Mouse (Mus musculus) bone marrow macrophage, adult 2 months (primary cell): Measurements from ENCODE around the gene Tbx18. TPM values are rescaled to one million over a fixed set of nuclear protein-coding genes. Genes with fewer than 3 reads are reported as not detected.

Source experiments
- H3K27ac ChIP-seq: 2 replicates; pipeline ENCODE4 v1.5.1; 2012; ENCODE audit warnings: low read depth, low read length; ENCODE audit not compliant: insufficient read depth
- H3K4me1 ChIP-seq: 2 replicates; pipeline ENCODE4 v1.6.1; 2012; ENCODE audit warnings: low read length; ENCODE audit not compliant: control insufficient read depth, insufficient read depth
- H3K4me3 ChIP-seq: 2 replicates; pipeline ENCODE4 v1.5.1; 2012; ENCODE audit warnings: mild to moderate bottlenecking, low read length, moderate library complexity; ENCODE audit not compliant: insufficient read depth
- CTCF ChIP-seq: IDR thresholded peaks from 2 replicates; pipeline ENCODE4 v1.5.1; 2012; ENCODE audit warnings: low read depth, mild to moderate bottlenecking, low read length, moderate library complexity
- POLR2A ChIP-seq: IDR thresholded peaks from 2 replicates; pipeline ENCODE4 v1.6.1; 2012; ENCODE audit warnings: mild to moderate bottlenecking, low read depth, low read length, borderline replicate concordance
- polyA plus RNA-seq: library from polyadenylated mRNA; stranded (reverse); fragments of >200 nt; gene quantifications from 2 replicates; pipeline ENCODE4 v1.2.4, GENCODE M21; 2012; ENCODE audit not compliant: missing spikeins, insufficient read depth, insufficient read length

Tbx18 gene
- polyA plus RNA-seq, 1 experiment, result not detected

DNA sequence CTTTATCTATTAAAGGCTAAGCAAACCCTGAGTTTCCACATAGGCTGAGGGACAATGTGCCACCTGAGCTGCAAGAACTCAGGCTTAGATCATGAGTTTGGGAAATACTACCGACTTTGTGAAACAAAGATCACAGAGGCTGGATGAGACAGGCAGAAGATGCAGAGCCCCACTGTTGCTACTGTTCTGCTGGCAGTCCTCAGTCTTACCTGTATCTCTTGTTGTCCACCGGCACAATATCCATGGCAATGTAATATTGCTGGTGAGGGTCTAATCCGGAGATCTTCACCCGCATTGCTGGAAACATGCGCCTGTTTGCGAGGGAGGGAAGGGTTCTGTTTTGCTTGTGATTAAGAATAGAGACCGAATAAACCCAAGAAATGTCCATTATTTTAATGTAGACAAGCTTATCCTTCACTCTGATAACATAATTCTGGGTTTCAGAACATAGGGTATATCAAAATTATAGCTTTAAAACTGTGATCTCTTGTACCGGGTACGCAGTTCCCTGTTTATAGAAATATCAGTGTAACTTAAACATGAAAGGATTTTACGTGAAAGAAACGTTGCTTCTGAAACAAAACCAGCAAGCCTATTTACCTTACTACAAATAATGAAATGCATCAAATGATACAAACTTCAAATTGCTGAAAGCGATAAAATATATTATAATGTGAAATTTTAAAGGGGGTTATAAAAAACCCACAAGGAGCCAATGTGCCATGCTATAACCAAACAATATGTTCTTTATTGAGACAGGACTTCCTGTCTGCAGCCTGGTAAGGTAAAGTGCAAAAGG lies 3.7 kb downstream of the Tbx18 start:
- no peak for TF ChIP-seq POLR2A
- no peak for TF ChIP-seq CTCF
- no peak overlapping the region for H3K27ac ChIP-seq
- no peaks in the 10 kb centered on the region for H3K4me1 ChIP-seq
- no peak overlapping the region for H3K4me3 ChIP-seq

- H3K27ac ChIP-seq, result no peak overlapping the region
- no peaks in the 10 kb centered on the region for H3K4me1 ChIP-seq
- TF ChIP-seq POLR2A (no peak), CTCF (no peak)
- no peak overlapping the region for H3K4me3 ChIP-seq
Measured at GRCm38 (mm10) chr9:87721793-87722192, 9.3 kb downstream of the Tbx18 start.

DNA sequence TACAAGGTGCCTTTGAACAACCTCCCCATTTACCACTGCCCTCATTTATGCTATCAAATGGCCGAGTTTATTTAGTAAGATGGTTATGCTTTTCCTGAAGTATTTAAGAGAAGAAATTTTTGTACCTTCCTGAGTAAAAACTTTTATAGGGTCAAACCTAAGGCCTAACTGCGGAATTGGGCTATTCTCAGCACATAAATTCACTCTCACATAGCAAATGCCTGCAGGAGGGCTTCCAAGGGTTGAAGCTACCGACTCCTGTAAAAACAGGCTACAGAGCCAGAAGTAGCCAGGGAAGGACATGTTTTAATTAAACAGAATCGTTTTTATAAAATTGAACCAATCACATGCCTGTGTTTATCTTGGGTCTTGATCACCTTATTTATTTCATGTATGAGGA lies 20.7 kb downstream of the Tbx18 start:
- Histone ChIP-seq H3K4me1 (no peaks in the 10 kb centered on the region), H3K27ac (no peak overlapping the region), H3K4me3 (no peak overlapping the region)
- no peak for TF ChIP-seq CTCF
- no peak for TF ChIP-seq POLR2A

DNA sequence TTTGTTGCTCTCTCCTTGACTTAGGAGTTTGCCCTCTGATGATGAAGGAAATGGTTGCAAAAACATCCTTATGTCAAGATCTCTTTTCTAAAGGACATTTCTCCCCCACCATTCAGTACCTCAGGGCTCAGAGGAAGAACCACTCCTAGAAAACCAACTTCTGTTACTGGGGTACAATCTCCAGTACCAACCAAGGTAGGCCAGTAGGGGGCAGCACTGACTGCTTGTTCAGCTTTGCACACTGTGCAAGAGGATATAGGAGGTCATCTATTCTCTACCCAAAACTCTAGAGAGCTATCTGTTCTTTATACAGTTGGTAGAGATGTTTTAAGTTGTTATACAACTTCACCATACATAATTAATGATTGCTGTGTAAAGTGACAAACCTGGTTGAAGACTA lies 22.9 kb downstream of the Tbx18 start:
- H3K4me3 ChIP-seq, result no peak overlapping the region
- H3K27ac ChIP-seq, result no peak overlapping the region
- TF ChIP-seq CTCF (no peak), POLR2A (no peak)
- no peaks in the 10 kb centered on the region for H3K4me1 ChIP-seq

DNA sequence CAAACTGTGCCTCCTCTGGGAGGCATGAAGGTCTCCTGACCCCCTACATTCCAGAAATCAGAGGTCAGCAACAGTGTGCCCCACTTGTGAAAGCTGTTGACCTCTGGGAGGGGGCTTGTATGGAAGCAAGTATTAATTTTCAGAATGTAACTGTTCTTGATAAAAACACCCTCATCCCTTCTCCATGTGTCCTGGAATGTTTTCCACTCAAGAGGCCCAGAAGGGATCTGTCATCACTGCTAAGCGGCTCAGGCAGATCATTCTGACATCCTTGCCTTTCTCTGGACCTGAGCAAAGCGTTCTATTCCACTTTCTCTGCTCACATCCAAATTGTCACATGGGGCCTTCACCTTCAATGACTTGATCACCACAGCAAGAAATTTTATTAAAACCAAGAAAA lies 28.8 kb downstream of the Tbx18 start:
- H3K4me3 ChIP-seq, result no peak overlapping the region
- H3K27ac ChIP-seq, result no peak overlapping the region
- TF ChIP-seq POLR2A, result no peak
- TF ChIP-seq CTCF, result no peak
- H3K4me1 ChIP-seq, result no peaks in the 10 kb centered on the region

- H3K4me1 ChIP-seq, result no peaks in the 10 kb centered on the region
- TF ChIP-seq CTCF (no peak), POLR2A (no peak)
- H3K27ac ChIP-seq, result no peak overlapping the region
- H3K4me3 ChIP-seq, result no peak overlapping the region
Measured at GRCm38 (mm10) chr9:87686981-87687380, 44.1 kb downstream of the Tbx18 start.

DNA sequence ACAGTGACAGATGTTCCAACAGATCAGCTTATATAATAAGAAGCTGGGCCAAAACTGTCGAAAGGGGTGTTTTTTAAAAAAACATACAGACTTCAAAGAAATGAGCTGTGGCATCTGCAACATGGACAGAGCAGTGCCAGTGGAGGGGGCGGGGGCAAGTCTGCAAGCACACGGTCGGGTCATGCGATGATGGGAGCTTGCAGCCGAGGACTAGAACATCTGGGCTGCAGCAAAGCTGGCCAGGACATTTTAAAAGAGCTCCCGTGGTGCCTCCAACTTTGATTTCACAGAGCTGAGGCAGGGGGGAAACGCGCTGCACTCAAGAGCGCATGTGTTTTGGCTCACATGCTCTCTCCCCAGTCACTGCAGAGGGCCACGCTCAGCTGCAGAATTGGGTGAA lies 48.8 kb downstream of the Tbx18 start:
- Histone ChIP-seq H3K27ac (no peak overlapping the region), H3K4me3 (no peak overlapping the region), H3K4me1 (no peaks in the 10 kb centered on the region)
- TF ChIP-seq POLR2A, result no peak
- no peak for TF ChIP-seq CTCF
